Mouse (Mus musculus): Measurements from ENCODE around the gene Cfap54.

GRCm38 (mm10) chr10:92942848-92943645 is 138.4 kb downstream of the Cfap54 start:
- no peak for TF ChIP-seq POLR2A (IDR thresholded peaks at IDR 0.05; ENCODE audit: low read depth, low read length)
- no peak for TF ChIP-seq CTCF (IDR thresholded peaks at IDR 0.05; ENCODE audit: borderline replicate concordance, insufficient read depth, low read length)
